Mouse (Mus musculus): Measurements from ENCODE around the gene Fat4. TPM values are rescaled to one million over a fixed set of nuclear protein-coding genes. Genes with fewer than 3 reads are reported as not detected.

Fat4 gene
- polyA plus RNA-seq, 2 experiments from 2014 or later = not detected

- ATAC-seq = no peak
Measured at GRCm38 (mm10) chr3:38967480-38967879, 80.7 kb downstream of the Fat4 start.

GRCm38 (mm10) chr3:38986379-38986778, 99.6 kb downstream of the Fat4 start:
- ATAC-seq = no peak

GRCm38 (mm10) chr3:38989181-38989580, 102.4 kb downstream of the Fat4 start:
- ATAC-seq = no peak

- no peak for ATAC-seq
Measured at GRCm38 (mm10) chr3:39000011-39000410, 113.3 kb downstream of the Fat4 start.

- no peak for ATAC-seq
Measured at GRCm38 (mm10) chr3:39010544-39010943, 123.8 kb downstream of the Fat4 start.

GRCm38 (mm10) chr3:39017633-39018032, 130.9 kb downstream of the Fat4 start:
- ATAC-seq = no peak

- no peak for ATAC-seq
Measured at GRCm38 (mm10) chr3:39036113-39036512, 149.4 kb downstream of the Fat4 start.

- ATAC-seq = no peak
Measured at GRCm38 (mm10) chr3:39046425-39046824, 159.7 kb downstream of the Fat4 start.

GRCm38 (mm10) chr3:39047621-39048303, 161.0 kb downstream of the Fat4 start:
- ATAC-seq = no peak

- no peak for ATAC-seq
Measured at GRCm38 (mm10) chr3:39048304-39048667, 161.5 kb downstream of the Fat4 start.

- no peak for ATAC-seq
Measured at GRCm38 (mm10) chr3:39050130-39050529, 163.4 kb downstream of the Fat4 start.

- ATAC-seq = no peak
Measured at GRCm38 (mm10) chr3:39053072-39053471, 166.3 kb downstream of the Fat4 start.
